Mouse (Mus musculus): ENCODE results near the gene Lat.

GRCm38 (mm10) chr7:126338906-126339305 lies 30.5 kb downstream of the Lat start:
- TF ChIP-seq CTCF (IDR thresholded peaks at IDR 0.05) (no peak), EP300 (IDR thresholded peaks at IDR 0.05; ENCODE audit: insufficient read depth, low read depth, low read length) (no peak), POLR2A (IDR thresholded peaks at IDR 0.05; ENCODE audit: insufficient read depth, low read depth, low read length) (no peak)
